Mouse (Mus musculus): ENCODE results near the gene Fbxo4. TPM values are rescaled to one million over a fixed set of nuclear protein-coding genes. Genes with fewer than 3 reads are reported as not detected.
A peak's percentile ranks its signal among the peaks of the same experiment; 100 is the strongest.

Fbxo4 gene
- total RNA-seq, 2 experiments from 2014 or later = 7.8 to 8.1 TPM

DNA sequence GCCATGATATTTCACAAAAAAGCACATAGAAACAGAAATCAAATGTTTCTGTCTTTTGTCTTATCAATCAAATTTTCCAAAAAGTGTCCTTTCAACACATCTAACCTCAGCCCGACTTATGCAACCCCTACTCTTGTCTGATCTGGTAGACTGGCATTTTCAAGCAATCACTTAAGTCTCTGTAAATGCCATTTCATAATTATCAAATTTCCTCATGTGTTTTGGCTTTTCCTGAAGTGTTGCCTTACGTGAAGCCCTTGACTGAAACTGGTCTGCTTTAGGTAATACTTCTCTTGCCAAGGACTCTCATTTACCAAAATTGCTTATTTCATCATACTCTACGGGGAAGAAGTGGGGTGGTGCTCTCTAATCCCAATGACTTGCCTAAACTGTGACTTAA, 6.1 kb downstream of the Fbxo4 start:
- Histone ChIP-seq H3K27ac (no peak overlapping the region), H3K4me3 (no peak overlapping the region)
- DNase-seq (ENCODE audit: extremely low spot score in 1 of 2, low spot score in 2 of 2) = no peak
- intact Hi-C loops (cut with DNase I) = no loop called here
- no peak for TF ChIP-seq CTCF (IDR thresholded peaks at IDR 0.05)

DNA sequence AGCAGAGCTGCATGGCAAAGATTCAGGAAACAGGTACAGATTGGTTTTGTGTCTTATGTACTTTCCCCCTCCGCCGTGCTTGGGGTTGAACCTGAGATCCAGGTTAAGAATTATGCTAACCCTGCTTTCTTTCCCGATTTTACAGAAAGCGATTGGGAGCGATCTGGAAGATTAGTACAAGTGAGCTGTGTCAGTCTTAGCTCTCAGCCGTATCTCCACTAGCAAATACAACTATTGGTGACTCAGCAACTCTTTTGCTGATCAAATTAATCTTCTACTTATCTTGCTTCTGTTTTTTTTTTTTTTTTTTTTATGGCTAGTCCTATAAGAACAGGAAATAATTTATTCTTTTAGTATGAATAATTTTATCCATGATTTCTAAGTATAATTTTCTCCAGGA, 9.2 kb downstream of the Fbxo4 start:
- TF ChIP-seq CTCF (IDR thresholded peaks at IDR 0.05) = no peak
- intact Hi-C loops (cut with DNase I) = no loop called here
- DNase-seq (ENCODE audit: extremely low spot score in 1 of 2, low spot score in 2 of 2) = no peak
- H3K4me3 ChIP-seq = no peak overlapping the region
- no peak overlapping the region for H3K27ac ChIP-seq

DNA sequence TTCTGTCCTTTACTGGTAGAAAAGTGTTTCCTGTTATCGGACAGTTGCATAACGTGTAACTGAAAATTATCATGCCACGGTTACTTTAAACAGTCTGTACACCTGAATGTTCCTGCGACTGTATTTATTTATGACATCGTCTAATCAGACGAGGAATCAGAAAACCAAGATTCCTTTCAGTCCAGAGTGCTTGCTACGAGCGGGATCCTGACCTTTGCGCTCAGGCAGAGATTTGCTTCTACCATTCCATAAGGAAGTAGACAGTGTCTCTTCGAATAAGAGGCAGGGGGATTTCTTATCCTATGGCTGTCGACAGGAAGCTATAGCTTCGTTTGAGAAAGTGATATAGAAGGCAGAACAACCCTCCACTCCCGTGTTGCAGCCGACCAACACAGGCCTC, 9.6 kb downstream of the Fbxo4 start:
- Histone ChIP-seq H3K27ac (no peak overlapping the region), H3K4me3 (no peak overlapping the region)
- TF ChIP-seq CTCF (IDR thresholded peaks at IDR 0.05) = no peak
- intact Hi-C loops (cut with DNase I) = no loop called here
- no peak for DNase-seq (ENCODE audit: extremely low spot score in 1 of 2, low spot score in 2 of 2)

DNA sequence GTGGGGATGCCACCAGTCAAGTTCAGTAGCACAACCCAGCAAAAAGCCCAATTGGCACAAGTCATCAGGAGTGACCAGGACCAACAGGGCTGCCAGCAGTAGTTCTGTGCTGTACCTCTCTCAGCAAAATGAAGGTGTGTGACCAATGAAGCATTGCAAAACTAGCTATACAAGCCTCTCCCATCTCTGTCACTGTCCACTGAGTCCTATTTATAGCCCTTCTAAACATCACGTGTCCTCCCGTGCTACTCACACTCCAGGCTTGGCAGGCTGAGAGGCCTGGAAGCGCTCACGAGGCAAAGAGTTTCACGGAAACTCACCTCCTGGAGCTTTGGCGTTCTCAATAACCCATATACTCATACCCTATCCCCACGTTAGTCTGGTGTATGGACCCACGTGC, 17.1 kb downstream of the Fbxo4 start:
- Histone ChIP-seq H3K27ac (no peak overlapping the region), H3K4me3 (no peak overlapping the region)
- DNase-seq (ENCODE audit: extremely low spot score in 1 of 2, low spot score in 2 of 2) = no peak
- intact Hi-C loops (cut with DNase I) = no loop called here
- no peak for TF ChIP-seq CTCF (IDR thresholded peaks at IDR 0.05)

DNA sequence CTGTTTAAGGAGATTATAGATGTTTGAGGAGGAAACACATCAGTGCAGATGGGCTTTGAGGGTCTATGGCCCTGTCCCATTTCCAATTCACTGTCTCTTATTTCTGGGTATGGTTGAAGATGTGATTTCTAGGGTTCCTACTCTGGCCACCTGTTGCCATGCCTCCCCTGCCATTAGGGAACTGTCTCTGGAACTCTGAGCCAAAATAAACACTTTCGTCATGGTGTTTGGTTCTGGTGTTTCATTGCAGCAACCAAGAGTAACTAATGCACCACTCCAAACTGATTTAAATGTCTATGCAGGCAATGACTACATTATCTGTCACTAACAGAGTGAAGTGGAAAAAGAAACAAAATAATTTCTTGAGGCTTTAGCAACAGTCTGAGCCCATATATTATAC, 19.3 kb downstream of the Fbxo4 start:
- H3K27ac ChIP-seq = no peak overlapping the region
- TF ChIP-seq CTCF (IDR thresholded peaks at IDR 0.05) = no peak
- no peak for DNase-seq (ENCODE audit: extremely low spot score in 1 of 2, low spot score in 2 of 2)
- H3K4me3 ChIP-seq = no peak overlapping the region
- intact Hi-C loops (cut with DNase I) = no loop called here

DNA sequence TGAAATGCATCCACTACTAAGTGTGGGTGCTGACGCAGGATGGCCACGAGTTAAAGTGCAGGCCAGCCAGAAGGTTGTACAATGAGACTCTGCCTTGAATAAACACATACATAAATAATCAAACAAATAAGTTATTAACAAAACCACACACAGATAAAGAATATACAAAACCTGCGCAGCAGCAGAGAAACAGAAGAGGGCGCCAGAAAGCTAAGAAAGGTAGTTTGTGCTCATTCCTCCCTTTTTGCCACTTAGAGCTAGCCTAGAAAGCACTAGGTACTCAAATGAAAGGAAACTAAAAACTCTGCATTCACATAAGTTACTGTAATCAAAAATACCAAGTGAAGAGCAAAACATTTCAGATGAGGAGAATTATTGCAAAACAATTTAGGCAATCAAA, 21.4 kb downstream of the Fbxo4 start:
- Histone ChIP-seq H3K4me3 (no peak overlapping the region), H3K27ac (no peak overlapping the region)
- peak; percentile 86 for TF ChIP-seq CTCF (IDR thresholded peaks at IDR 0.05)
- intact Hi-C loops (cut with DNase I) = loop anchor here (2.0 to 5.0 kb wide), 4 partner anchors 69 to 1149 kb away; partner anchors contain the start of genes Card6 and Oxct1
- DNase-seq (ENCODE audit: extremely low spot score in 1 of 2, low spot score in 2 of 2) = peak; percentile 38 to 54

DNA sequence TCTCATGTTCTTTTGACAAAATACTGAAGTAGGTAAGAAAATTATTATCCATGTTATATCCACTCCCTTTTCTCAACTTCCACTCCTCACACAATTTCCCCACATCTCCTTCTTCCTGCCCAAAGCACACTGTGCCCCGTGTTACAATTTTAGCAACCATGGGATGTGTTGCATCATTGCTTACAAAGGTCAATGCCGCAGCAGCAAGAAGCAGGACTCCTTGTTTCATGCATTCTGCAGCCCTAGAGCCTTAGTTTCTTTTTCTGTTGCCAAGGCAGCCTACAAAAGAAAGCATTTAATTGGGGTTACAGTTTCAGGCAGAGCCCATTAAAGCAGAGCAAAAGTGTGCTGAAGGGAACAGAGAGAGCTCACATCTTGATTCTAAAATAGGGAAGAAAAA, 24.4 kb downstream of the Fbxo4 start:
- intact Hi-C loops (cut with DNase I) = loop anchor here (5.0 kb wide), 3 partner anchors 72 to 1152 kb away; partner anchors contain the start of genes Card6 and Oxct1
- TF ChIP-seq CTCF (IDR thresholded peaks at IDR 0.05) = no peak
- DNase-seq (ENCODE audit: extremely low spot score in 1 of 2, low spot score in 2 of 2) = no peak
- H3K4me3 ChIP-seq = no peak overlapping the region
- H3K27ac ChIP-seq = peak overlapping the region; percentile 19; the same call in 1 of the 2 replicates

DNA sequence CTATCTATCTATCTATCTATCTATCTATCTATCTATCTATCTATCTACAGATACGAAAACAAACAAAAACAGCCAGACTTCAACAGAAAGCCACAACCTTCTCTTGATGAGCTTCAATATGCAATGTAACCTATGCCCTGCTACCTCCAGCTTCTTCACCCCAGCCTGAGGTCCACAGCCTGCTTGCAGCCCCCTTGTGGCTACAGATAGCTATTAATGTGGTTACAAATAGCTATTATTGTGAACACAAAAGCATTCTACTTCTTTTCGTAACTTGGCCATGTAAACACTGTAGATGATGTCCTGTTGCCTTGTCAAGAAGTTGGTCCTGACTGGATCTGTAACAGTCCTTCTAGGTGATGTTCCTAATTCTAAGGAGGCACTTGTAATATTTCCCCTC, 41.2 kb downstream of the Fbxo4 start:
- Histone ChIP-seq H3K27ac (no peak overlapping the region), H3K4me3 (no peak overlapping the region)
- DNase-seq (ENCODE audit: extremely low spot score in 1 of 2, low spot score in 2 of 2) = no peak
- TF ChIP-seq CTCF (IDR thresholded peaks at IDR 0.05) = no peak; the same call in 1 of the 2 replicates
- intact Hi-C loops (cut with DNase I) = no loop called here

DNA sequence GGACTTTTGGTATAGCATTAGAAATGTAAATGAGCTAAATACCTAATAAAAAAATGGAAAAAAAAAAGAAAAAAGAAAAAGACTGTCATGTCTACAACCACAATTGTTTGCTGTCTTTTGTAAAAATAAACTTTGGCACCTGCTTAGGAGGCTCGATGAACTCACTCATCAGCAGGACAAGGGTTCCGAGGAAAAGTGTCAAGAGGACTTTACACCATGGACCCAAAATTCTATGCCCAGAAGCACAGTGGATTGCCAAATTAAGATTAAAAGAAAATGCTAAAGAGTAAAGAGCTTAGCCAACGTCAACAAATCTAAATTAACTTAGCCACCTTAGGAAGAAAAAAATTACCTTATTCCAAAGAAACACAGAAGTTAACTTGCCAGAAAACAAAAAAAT, 43.3 kb downstream of the Fbxo4 start:
- no peak for TF ChIP-seq CTCF (IDR thresholded peaks at IDR 0.05)
- Histone ChIP-seq H3K4me3 (no peak overlapping the region), H3K27ac (no peak overlapping the region)
- intact Hi-C loops (cut with DNase I) = no loop called here
- no peak for DNase-seq (ENCODE audit: extremely low spot score in 1 of 2, low spot score in 2 of 2)

DNA sequence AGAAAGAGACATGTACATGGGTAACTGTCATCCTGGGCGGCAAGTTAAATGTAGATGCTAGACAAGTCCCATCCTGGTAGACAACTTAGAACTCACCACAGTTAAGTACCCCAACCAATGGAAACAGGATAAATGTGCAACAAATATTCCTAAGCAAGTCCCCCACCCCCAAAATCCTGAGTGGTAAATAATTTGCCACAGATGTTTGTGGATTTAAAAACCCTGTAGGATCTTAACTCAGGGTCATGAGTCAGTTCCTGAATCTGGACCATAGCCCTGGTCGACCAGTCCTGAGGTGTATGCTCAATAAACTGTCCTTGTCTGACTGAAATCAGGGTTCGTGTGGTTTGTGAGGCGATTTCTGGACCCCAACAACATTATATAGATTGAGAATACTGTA, 45.9 kb downstream of the Fbxo4 start:
- Histone ChIP-seq H3K27ac (no peak overlapping the region), H3K4me3 (no peak overlapping the region)
- intact Hi-C loops (cut with DNase I) = no loop called here
- TF ChIP-seq CTCF (IDR thresholded peaks at IDR 0.05) = no peak
- no peak for DNase-seq (ENCODE audit: extremely low spot score in 1 of 2, low spot score in 2 of 2)

DNA sequence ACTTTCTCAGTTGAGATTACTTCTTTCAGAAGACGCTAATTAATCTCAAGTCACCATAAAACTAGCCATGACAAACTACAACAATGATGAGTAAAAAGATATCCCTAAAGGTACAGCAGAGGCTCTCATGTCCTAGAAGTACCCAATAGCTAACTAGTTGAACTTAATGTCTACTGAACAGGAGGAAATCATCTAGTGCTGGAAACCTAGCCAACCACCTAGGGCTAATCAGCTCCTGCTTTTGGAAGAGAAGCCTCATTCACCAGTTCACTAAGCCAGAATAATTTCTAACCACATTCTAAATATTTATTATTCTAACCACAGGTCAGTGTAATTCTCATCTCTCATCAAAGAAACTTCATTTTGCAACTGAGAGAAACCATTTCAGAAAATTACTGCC, 47.4 kb downstream of the Fbxo4 start:
- intact Hi-C loops (cut with DNase I) = no loop called here
- Histone ChIP-seq H3K4me3 (no peak overlapping the region), H3K27ac (no peak overlapping the region)
- TF ChIP-seq CTCF (IDR thresholded peaks at IDR 0.05) = no peak
- no peak for DNase-seq (ENCODE audit: extremely low spot score in 1 of 2, low spot score in 2 of 2)

Other genes starting within 250 kb of the Fbxo4 start
- gene AW549877, start 16.2 kb upstream of the Fbxo4 start, total RNA-seq (2021) = 10 to 100 TPM; 46.6 to 47.1 TPM
- gene Oxct1, start 46.8 kb upstream of the Fbxo4 start, total RNA-seq (2021) = 100 to 1,000 TPM; 279 to 316 TPM

All from left cerebral cortex, adult 2 months (tissue).